Mouse (Mus musculus) myocyte (in vitro differentiated cells): ENCODE data around the gene Itfg2. TPM values are rescaled to one million over a fixed set of nuclear protein-coding genes. Genes with fewer than 3 reads are reported as not detected.

Source experiments
- H3K27me3 ChIP-seq: one replicate; pipeline ENCODE4 v1.6.1; 2011; ENCODE audit not compliant: control insufficient read depth, insufficient read depth, insufficient read length
- H3K36me3 ChIP-seq: one replicate; pipeline ENCODE4 v1.6.1; 2011; ENCODE audit not compliant: control insufficient read depth, insufficient read depth
- H3K4me2 ChIP-seq: one replicate; pipeline ENCODE4 v1.6.1; 2011; ENCODE audit warnings: low read depth, control low read depth
- H3K4me3 ChIP-seq: one replicate; pipeline ENCODE4 v1.5.1; 2011; ENCODE audit warnings: mild to moderate bottlenecking, control low read depth, moderate library complexity
- H3K79me2 ChIP-seq: one replicate; pipeline ENCODE4 v1.6.1; 2011; ENCODE audit not compliant: control insufficient read depth, insufficient read depth
- H3ac ChIP-seq: one replicate; pipeline ENCODE4 v1.6.1; 2011; ENCODE audit not compliant: control insufficient read depth, insufficient read length
- CEBPB ChIP-seq: IDR thresholded peaks from 2 replicates; pipeline ENCODE4 v1.6.1; 2011; ENCODE audit warnings: mild to moderate bottlenecking, moderate library complexity; ENCODE audit not compliant: poor library complexity, insufficient read depth, severe bottlenecking
- E2F4 ChIP-seq: IDR thresholded peaks from one replicate; pipeline ENCODE4 v1.6.1; 2011; ENCODE audit warnings: mild to moderate bottlenecking, control low read depth, moderate library complexity; ENCODE audit not compliant: insufficient read depth
- MAX ChIP-seq: IDR thresholded peaks from one replicate; pipeline ENCODE4 v1.6.1; 2011; ENCODE audit warnings: low read depth, mild to moderate bottlenecking, control low read depth
- MYOD1 ChIP-seq, 3 experiments: IDR thresholded peaks; one replicate each; pipeline ENCODE4 v1.6.1; 2011; ENCODE audit warnings: control low read depth in 2 of 3, low read depth in 2 of 3, mild to moderate bottlenecking in 2 of 3, moderate library complexity in 1 of 3; ENCODE audit not compliant: insufficient read length in 2 of 3, control insufficient read depth in 1 of 3
- MYOG ChIP-seq, 3 experiments: IDR thresholded peaks; one replicate each; pipeline ENCODE4 v1.6.1; 2011; ENCODE audit warnings: control low read depth in 2 of 3, low read depth in 2 of 3, mild to moderate bottlenecking in 2 of 3; ENCODE audit not compliant: insufficient read length in 2 of 3, control insufficient read depth in 1 of 3, insufficient read depth in 1 of 3
- POLR2A ChIP-seq: IDR thresholded peaks from one replicate; pipeline ENCODE4 v1.6.1; 2011; ENCODE audit warnings: low read depth, mild to moderate bottlenecking, control low read depth, moderate library complexity; ENCODE audit not compliant: insufficient read length
- POLR2AphosphoS2 ChIP-seq: IDR thresholded peaks from one replicate; pipeline ENCODE4 v1.6.1; 2011; ENCODE audit warnings: low read depth, control low read depth; ENCODE audit not compliant: insufficient read length
- REST ChIP-seq: IDR thresholded peaks from one replicate; pipeline ENCODE4 v1.6.1; 2011; ENCODE audit warnings: mild to moderate bottlenecking, control low read depth, moderate library complexity; ENCODE audit not compliant: insufficient read depth, insufficient read length
- SRF ChIP-seq: IDR thresholded peaks from one replicate; pipeline ENCODE4 v1.6.1; 2011; ENCODE audit warnings: low read depth; ENCODE audit not compliant: control insufficient read depth, insufficient read length
- TCF12 ChIP-seq: IDR thresholded peaks from one replicate; pipeline ENCODE4 v1.6.1; 2011; ENCODE audit warnings: mild to moderate bottlenecking, control low read depth; ENCODE audit not compliant: poor library complexity, insufficient read depth, severe bottlenecking
- TCF3 ChIP-seq: IDR thresholded peaks from one replicate; pipeline ENCODE4 v1.6.1; 2011; ENCODE audit warnings: low read depth, control low read depth; ENCODE audit not compliant: insufficient read length
- USF1 ChIP-seq: IDR thresholded peaks from one replicate; pipeline ENCODE4 v1.6.1; 2011; ENCODE audit warnings: low read depth, mild to moderate bottlenecking, control low read depth, moderate library complexity
- polyA plus RNA-seq: library from polyadenylated mRNA; unstranded; fragments of >200 nt; fragmentation: generic; extraction: Trizol; gene quantifications from one replicate; pipeline ENCODE4 v1.2.1, GENCODE M21; 2012; ENCODE audit warnings: missing spikeins

Itfg2 gene
- polyA plus RNA-seq, 1 experiment, result 32.6 TPM

DNA sequence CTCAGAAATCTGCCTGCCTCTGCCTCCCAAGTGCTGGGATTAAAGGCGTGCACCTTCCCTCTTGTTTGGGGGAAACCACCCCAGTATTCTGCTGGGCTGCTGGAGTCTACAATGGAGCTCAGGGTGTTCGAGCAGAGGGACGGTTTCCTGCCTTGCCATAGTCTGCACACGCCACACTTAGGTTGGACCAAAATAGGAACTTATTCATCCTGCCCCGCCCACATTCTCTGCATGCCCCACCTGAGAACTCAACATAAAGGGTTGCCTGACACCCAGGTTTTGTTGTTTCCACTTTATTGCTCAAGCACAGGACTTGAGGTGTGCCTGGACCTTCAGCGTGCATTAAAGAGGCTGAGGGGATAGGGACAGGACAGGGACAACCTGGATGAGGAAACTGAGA is 5.1 kb upstream of the Itfg2 start:
- Histone ChIP-seq H3K79me2 (no peaks in the 10 kb centered on the region), H3ac (no peak overlapping the region), H3K4me2 (no peak overlapping the region), H3K36me3 (peaks cover 42% of the 10 kb centered on the region), H3K27me3 (no peaks in the 10 kb centered on the region), H3K4me3 (no peak overlapping the region)
- TF ChIP-seq SRF, result no peak
- TF ChIP-seq CEBPB, result no peak
- TF ChIP-seq MYOG (IDR thresholded peaks at IDR 0.05; ENCODE audit: control insufficient read depth in 1 of 3, insufficient read depth in 1 of 3, insufficient read length in 2 of 3, low read depth in 2 of 3), result no peak
- no peak for TF ChIP-seq POLR2A

GRCm38 (mm10) chr6:128429300-128429699 is 4.6 kb upstream of the Itfg2 start:
- peaks cover 37% of the 10 kb centered on the region for H3K36me3 ChIP-seq

DNA sequence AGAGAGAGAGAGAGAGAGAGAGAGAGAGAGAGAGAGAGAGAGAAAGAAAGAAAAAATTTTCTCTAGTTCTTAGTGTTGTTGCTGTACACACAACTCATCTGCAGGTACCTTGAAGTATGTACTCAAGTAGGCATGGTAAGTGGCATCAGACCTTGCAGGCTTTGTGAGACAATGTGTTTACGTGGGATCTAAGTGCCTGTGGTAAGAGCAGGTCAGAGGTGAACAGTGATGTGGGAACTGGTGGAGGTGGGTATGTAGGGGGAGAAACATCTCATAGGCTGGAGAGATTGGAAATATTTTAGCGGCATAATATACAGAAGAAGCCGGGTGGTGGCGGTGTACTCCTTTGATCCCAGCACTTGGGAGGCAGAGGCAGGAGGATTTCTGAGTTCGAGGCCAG is 2.8 kb upstream of the Itfg2 start:
- H3K27me3 ChIP-seq, result no peaks in the 10 kb centered on the region
- H3K79me2 ChIP-seq, result peaks cover 15% of the 10 kb centered on the region
- H3ac ChIP-seq, result no peak overlapping the region
- H3K4me3 ChIP-seq, result no peak overlapping the region
- H3K36me3 ChIP-seq, result peaks cover 24% of the 10 kb centered on the region
- TF ChIP-seq MAX (no peak), POLR2A (no peak), TCF12 (no peak), E2F4 (no peak), POLR2AphosphoS2 (no peak), MYOD1 (IDR thresholded peaks at IDR 0.05; ENCODE audit: control insufficient read depth in 1 of 3, insufficient read length in 2 of 3, low read depth in 2 of 3) (no peak), MYOG (IDR thresholded peaks at IDR 0.05; ENCODE audit: control insufficient read depth in 1 of 3, insufficient read depth in 1 of 3, insufficient read length in 2 of 3, low read depth in 2 of 3) (no peak), SRF (no peak)
- H3K4me2 ChIP-seq, result no peak overlapping the region

More at GRCm38 (mm10) chr6:128429300-128429699, 4.6 kb upstream of the Itfg2 start:
- H3K4me2 ChIP-seq, result no peak overlapping the region
- H3K27me3 ChIP-seq, result no peaks in the 10 kb centered on the region
- no peak overlapping the region for H3K4me3 ChIP-seq
- no peak for TF ChIP-seq USF1
- TF ChIP-seq CEBPB, result no peak
- no peak for TF ChIP-seq MAX
- TF ChIP-seq SRF, result no peak
- no peak for TF ChIP-seq MYOD1 (IDR thresholded peaks at IDR 0.05; ENCODE audit: control insufficient read depth in 1 of 3, insufficient read length in 2 of 3, low read depth in 2 of 3)
- TF ChIP-seq REST, result no peak
- no peak for TF ChIP-seq MYOG (IDR thresholded peaks at IDR 0.05; ENCODE audit: control insufficient read depth in 1 of 3, insufficient read depth in 1 of 3, insufficient read length in 2 of 3, low read depth in 2 of 3)
- TF ChIP-seq POLR2AphosphoS2, result no peak
- TF ChIP-seq POLR2A, result no peak
- TF ChIP-seq TCF12, result no peak
- TF ChIP-seq E2F4, result no peak
- TF ChIP-seq TCF3, result no peak
- no peaks in the 10 kb centered on the region for H3K79me2 ChIP-seq
- H3ac ChIP-seq, result no peak overlapping the region

DNA sequence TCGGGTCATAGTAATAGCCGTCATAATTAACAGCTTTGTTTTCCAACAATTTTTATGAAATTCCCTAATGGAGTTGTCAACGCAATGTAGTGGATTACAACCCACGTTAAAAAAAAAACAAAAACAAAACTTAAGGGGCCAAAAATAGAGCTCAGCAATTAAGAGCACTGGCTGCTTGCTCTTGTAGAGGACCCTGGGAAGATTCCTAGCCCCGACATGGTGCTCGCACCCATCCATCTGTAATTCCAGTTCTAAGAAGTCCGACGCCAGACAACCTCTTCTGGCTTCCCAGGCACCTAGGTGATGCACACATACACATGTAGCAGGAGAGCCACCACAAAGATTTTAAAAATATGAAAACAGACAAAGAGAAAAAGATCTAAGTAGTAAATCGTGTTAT is 315 bp upstream of the Itfg2 start:
- H3K4me2 ChIP-seq, result peak overlapping the region; percentile 88
- TF ChIP-seq SRF (no peak), USF1 (no peak), REST (no peak), MYOD1 (IDR thresholded peaks at IDR 0.05; ENCODE audit: control insufficient read depth in 1 of 3, insufficient read length in 2 of 3, low read depth in 2 of 3) (no peak), MAX (no peak), POLR2A (no peak), TCF12 (no peak), TCF3 (no peak), MYOG (IDR thresholded peaks at IDR 0.05; ENCODE audit: control insufficient read depth in 1 of 3, insufficient read depth in 1 of 3, insufficient read length in 2 of 3, low read depth in 2 of 3) (no peak), E2F4 (no peak), POLR2AphosphoS2 (no peak), CEBPB (no peak)
- peak overlapping the region; percentile 48 for H3ac ChIP-seq
- peaks cover 31% of the 10 kb centered on the region for H3K79me2 ChIP-seq
- H3K36me3 ChIP-seq, result peaks cover 2% of the 10 kb centered on the region
- H3K27me3 ChIP-seq, result no peaks in the 10 kb centered on the region
- peak overlapping the region; percentile 63 for H3K4me3 ChIP-seq

DNA sequence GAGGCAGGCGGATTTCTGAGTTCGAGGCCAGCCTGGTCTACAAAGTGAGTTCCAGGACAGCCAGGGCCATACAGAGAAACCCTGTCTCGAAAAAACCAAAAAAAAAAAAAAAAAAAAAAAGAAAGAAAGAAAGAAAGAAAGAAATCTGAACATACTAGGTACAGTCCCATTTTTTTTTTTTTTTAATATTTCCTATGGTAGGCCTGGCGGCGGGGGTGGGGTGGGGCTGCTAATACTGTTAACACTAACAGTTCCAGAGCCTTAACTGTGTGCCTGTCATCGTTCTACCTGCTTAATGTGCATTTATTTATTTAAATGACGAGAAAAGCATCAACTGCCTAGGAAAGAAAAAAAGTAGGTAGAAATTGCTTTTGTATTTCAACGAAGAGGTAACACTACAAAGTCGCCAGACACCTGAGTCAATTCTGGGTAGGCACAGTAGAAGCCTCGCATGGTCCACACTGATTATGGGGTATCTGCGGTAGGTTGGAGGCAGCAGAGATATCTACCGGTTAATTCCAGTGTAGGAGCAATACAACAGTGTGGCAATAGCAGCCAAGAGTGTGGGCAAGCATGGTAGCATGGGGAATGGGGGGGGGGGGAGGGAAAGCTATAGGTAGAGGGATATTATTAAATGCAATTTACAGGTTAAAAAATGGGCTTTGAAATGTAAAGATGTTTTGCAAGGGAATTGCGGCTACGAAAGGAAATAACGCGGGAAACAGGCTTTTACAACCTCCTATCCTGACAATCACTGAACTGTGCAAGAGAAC is 1.0 kb downstream of the Itfg2 start:
- peak overlapping the region; percentile 90 for H3K4me2 ChIP-seq
- no peaks in the 10 kb centered on the region for H3K36me3 ChIP-seq
- H3K79me2 ChIP-seq, result peaks cover 40% of the 10 kb centered on the region
- no peaks in the 10 kb centered on the region for H3K27me3 ChIP-seq
- H3K4me3 ChIP-seq, result peak overlapping the region; percentile 63
- no peak for TF ChIP-seq MYOD1 (IDR thresholded peaks at IDR 0.05; ENCODE audit: control insufficient read depth in 1 of 3, insufficient read length in 2 of 3, low read depth in 2 of 3)
- TF ChIP-seq CEBPB, result no peak
- no peak for TF ChIP-seq SRF
- no peak for TF ChIP-seq USF1
- TF ChIP-seq REST, result no peak
- TF ChIP-seq POLR2A, result no peak
- peak overlapping the region; percentile 48 for H3ac ChIP-seq
